Mouse (Mus musculus): ENCODE results near the gene Il3ra.

Gene Il3ra

DNA sequence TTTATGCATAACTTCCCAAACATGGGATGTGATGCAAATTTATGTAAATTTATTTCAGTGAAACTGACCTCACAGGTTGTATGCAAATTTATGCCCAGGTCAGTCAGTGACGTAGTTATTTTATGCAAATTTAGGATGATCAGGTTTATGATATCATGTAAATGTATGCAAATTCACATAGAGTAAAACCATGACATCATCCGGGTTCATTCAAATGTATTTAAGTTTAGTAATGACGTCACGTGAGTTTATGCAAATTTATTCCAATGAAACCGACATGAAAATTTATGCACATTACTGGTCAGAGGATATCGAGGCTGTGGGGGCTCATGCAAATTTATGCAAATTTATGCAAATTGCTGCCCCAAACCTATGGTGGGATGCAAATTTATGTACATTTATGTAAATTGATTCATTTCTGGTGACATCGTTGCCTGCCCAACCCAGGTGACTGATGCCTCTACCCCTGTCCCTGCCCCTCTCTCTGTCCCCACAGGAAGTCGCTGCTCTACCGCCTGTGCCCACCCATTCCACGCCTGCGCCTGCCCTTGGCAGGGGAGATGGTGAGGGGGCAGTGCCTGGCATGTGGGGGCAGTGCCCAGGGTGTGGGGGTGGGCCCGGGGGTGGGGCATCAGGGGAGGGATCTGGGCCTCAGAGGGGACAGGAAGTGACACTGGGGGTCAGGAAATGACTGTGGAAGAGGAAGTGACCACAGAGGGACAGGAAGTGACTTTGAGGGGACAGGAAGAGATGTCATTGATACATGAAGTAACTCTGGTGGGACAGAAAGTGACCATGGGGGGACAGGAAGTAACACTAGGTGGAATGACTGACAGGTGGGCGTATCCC lies 8.7 kb downstream of the Il3ra start:
- DNase-seq (ENCODE audit: low read depth) = no peak

DNA sequence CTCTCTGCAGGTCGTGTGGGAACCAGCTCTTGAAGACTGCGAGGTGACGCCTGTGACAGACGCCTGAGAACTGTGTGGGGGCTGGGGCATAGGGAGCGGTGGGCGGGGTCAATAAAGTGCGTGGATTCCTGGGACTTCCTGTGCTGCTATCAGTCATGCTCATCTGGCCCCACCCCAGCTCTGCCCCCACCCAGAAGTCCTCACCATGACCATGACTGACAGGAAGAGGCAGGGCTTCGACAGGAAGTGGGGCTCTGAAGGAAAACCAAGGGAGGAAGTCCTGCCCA lies 9.2 kb downstream of the Il3ra start:
- no peak for DNase-seq (ENCODE audit: low read depth)

DNA sequence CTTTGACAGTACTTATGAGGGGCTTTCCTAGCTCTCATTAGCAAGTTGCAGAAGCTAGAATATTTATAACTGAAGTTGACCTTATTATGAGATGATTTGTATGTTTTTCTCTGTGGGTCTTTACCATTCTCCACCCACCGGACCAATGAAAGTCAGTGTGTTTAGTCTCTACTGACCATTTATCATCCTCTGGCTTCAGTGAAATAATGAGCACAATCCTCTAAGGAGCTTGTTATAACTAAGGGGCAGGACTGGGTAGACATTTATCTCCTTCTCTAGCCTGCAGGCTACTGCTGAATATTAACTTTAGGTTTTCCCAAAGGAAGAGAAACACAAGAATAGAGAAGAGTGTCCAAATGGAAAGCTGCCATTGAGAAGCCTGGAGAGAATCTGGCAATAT lies 49.5 kb downstream of the Il3ra start:
- DNase-seq (ENCODE audit: low read depth) = no peak

DNA sequence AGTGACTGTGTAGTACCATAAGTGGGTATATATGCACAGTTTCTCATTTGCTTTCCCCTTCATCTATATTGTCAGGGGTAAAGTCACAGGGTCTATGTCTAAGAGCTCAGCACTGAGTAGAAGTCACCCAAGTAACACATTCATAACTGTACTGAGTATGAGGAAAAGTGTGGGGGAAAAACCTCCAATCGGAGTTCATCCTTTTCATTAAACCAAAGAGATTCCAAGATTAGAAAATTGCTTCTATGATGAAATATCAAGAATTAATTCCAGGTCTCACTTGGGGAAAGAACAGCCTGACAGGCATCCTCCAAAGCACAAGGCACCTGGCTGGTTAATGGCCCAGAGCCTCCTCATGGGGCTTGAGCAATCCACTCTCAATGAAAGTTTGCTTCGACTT lies 54.9 kb downstream of the Il3ra start, which contains the start of gene Olfr721-ps1:
Gene Olfr721-ps1, plus strand, starts transcription at position 301 of the 400 bp plus-strand sequence.
- no peak for DNase-seq (ENCODE audit: low read depth)

Measured in NIH3T3 (cell line).